Mouse (Mus musculus): ENCODE results near the gene Loxl1.

Loxl1 gene

GRCm38 (mm10) chr9:58250322-58250721 is 62.7 kb downstream of the Loxl1 start:
- no peak for DNase-seq (ENCODE audit: low spot score in 2 of 2)

DNA sequence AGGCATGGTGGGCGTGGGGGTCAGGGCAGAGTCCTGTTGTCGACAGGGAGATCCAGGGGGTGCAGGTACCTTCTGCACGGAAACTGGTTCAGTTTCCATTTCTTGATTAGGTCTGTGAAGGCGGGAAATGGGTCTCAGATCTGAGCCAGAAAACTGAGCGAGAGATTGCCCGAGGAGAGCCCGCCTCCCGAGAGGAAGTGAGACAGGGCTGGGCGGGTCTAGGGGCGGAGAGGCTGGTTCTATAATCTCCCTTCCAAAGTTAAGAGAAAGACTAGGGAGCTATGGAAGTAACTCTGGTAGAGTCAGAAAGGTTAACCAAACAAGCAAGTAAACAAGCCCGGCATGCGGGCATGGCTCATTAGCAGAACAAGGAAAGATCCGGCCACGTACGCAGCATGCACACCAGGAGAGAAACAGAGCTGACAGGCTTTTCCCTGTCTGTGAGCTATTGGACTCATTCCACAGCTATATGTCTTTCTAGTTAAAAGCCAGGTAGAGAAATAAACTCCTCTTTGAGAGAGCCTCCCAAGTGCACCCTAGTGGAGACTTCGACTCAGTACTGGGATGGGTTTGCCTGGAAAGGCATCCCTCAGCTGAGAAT is 63.3 kb downstream of the Loxl1 start, which contains the start of gene Pml:
Gene Pml (minus strand): TSS at position 195 of the 601 bp plus-strand sequence.
- DNase-seq (ENCODE audit: low spot score in 2 of 2), result peak in 1 of 2 experiments; percentile 41

DNA sequence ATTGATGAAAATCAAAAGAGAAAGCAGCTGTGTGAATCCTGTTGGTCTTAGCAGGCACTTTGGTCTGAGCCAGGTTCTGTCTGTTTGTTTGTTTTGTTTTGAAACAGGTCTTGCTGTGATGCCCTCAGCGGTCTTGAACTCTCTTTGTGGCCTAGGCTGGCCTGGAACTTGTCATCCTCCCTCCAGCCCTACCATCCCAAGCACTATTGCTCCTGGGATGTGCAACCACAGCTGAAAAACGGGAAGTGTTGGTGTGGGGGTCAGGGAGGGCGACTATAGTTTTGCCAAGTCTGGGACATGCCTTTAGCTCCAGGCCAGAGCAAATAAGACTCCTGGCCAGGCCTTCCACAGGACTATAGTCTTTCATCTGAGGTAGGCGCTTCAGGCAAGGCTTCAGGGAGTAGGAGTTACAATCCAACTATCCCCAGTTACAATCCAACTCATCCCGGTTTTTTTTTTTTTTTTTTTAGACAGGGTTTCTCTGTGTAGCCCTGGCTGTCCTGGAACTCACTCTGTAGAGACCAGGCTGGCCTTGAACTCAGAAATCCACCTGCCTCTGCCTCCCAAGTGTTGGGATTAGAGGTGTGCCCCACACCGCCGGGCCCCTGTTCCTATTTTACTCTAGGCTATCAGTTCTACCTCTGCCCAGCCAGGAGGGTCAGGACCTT is 64.1 kb downstream of the Loxl1 start:
- DNase-seq (ENCODE audit: low spot score in 2 of 2), result no peak

- DNase-seq (ENCODE audit: low spot score in 2 of 2), result peak; percentile 51 to 60
These were observed 65.8 kb downstream of the Loxl1 start for GRCm38 (mm10) chr9:58247064-58247759.

GRCm38 (mm10) chr9:58246083-58246591 is 66.8 kb downstream of the Loxl1 start:
- DNase-seq (ENCODE audit: low spot score in 2 of 2), result no peak

GRCm38 (mm10) chr9:58243696-58244095 is 69.3 kb downstream of the Loxl1 start:
- no peak for DNase-seq (ENCODE audit: low spot score in 2 of 2)

GRCm38 (mm10) chr9:58242696-58243095 is 70.3 kb downstream of the Loxl1 start:
- DNase-seq (ENCODE audit: low spot score in 2 of 2), result no peak

- no peak for DNase-seq (ENCODE audit: low spot score in 2 of 2)
These were observed 71.1 kb downstream of the Loxl1 start for GRCm38 (mm10) chr9:58241780-58242485.

All from frontal cortex, postnatal 25 days (tissue).